Mouse (Mus musculus) kidney, embryonic 15.5 days (tissue): ENCODE results near the gene Dlg4. TPM values are rescaled to one million over a fixed set of nuclear protein-coding genes. Genes with fewer than 3 reads are reported as not detected.

Experiments used
- ATAC-seq: fragments of 200-750 bp; cut with Nextera tagmentation; replicated peaks from 2 replicates; pipeline ENCODE4 v1.8.0; 2017; ENCODE audit warnings: moderate TSS enrichment; ENCODE audit not compliant: low FRiP score
- H3K27ac ChIP-seq: fragments of 300-500 bp; sonication (generic); 2 replicates; pipeline ENCODE4 v1.5.1; 2015; ENCODE audit warnings: mild to moderate bottlenecking, inconsistent platforms
- H3K27me3 ChIP-seq: fragments of 300-500 bp; sonication (generic); 2 replicates; pipeline ENCODE4 v1.6.1; 2015; ENCODE audit warnings: inconsistent platforms
- H3K36me3 ChIP-seq: fragments of 300-500 bp; sonication (generic); 2 replicates; pipeline ENCODE4 v1.6.1; 2015; ENCODE audit warnings: inconsistent platforms
- H3K4me1 ChIP-seq: fragments of 300-500 bp; sonication (generic); 2 replicates; pipeline ENCODE4 v1.6.1; 2015; ENCODE audit warnings: inconsistent platforms
- H3K4me2 ChIP-seq: fragments of 300-500 bp; sonication (generic); 2 replicates; pipeline ENCODE4 v1.6.1; 2015; ENCODE audit warnings: moderate library complexity, mild to moderate bottlenecking, inconsistent platforms
- H3K4me3 ChIP-seq: fragments of 300-500 bp; sonication (generic); replicated peaks from 2 replicates; pipeline ENCODE4 v1.5.1; 2015; ENCODE audit warnings: mild to moderate bottlenecking, inconsistent platforms
- H3K9ac ChIP-seq: fragments of 300-500 bp; sonication (generic); 2 replicates; pipeline ENCODE4 v1.6.1; 2015; ENCODE audit warnings: mild to moderate bottlenecking, inconsistent platforms
- H3K9me3 ChIP-seq: fragments of 300-500 bp; sonication (generic); replicated peaks from 2 replicates; pipeline ENCODE4 v1.6.1; 2016; ENCODE audit warnings: inconsistent platforms
- WGBS: fragments of 180-500 bp; shearing (Covaris S2); methylation state at CpG from one replicate; pipeline ENCODE4 v1.1.7; 2015; ENCODE audit warnings: mixed read lengths; 5-methylcytosine and 5-hydroxymethylcytosine counted together
- polyA plus RNA-seq: library from polyadenylated mRNA; unstranded; fragments of >200 nt; fragmentation: Nextera tagmentation; extraction: Ambion mirVana; gene quantifications from 2 replicates; pipeline ENCODE4 v1.2.1, GENCODE M21; 2015

Dlg4 gene
- polyA plus RNA-seq, 1 experiment from 2014 or later, result 15.2 TPM

GRCm38 (mm10) chr11:69998567-69999491, 17.9 kb upstream of the Dlg4 start:
- peaks cover 61% of the 10 kb centered on the region for H3K4me1 ChIP-seq
- no peak overlapping the region for H3K4me2 ChIP-seq
- WGBS, result 89% methylated on average over 27 of the region's 27 CpGs
- no peak overlapping the region for H3K27ac ChIP-seq
- H3K4me3 ChIP-seq, result no peak overlapping the region; the same call in 1 of the 2 replicates
- H3K9me3 ChIP-seq, result no peaks in the 10 kb centered on the region
- H3K27me3 ChIP-seq, result no peaks in the 10 kb centered on the region
- no peak for ATAC-seq
- no peak overlapping the region for H3K9ac ChIP-seq
- peaks cover 36% of the 10 kb centered on the region for H3K36me3 ChIP-seq

GRCm38 (mm10) chr11:69999666-70000065, 17.1 kb upstream of the Dlg4 start:
- peak overlapping the region; percentile 88; the same call in 1 of the 2 replicates for H3K4me3 ChIP-seq
- peak overlapping the region; percentile 99 for H3K27ac ChIP-seq
- H3K36me3 ChIP-seq, result peaks cover 30% of the 10 kb centered on the region
- no peak overlapping the region for H3K9ac ChIP-seq
- peaks cover 60% of the 10 kb centered on the region for H3K4me1 ChIP-seq
- peak overlapping the region; percentile 81; the same call in 1 of the 2 replicates for H3K4me2 ChIP-seq
- no peaks in the 10 kb centered on the region for H3K9me3 ChIP-seq
- no peak for ATAC-seq
- no peaks in the 10 kb centered on the region for H3K27me3 ChIP-seq
- WGBS, result 63% methylated on average over 8 of the region's 8 CpGs

GRCm38 (mm10) chr11:70000396-70000898, 16.3 kb upstream of the Dlg4 start, which contains the start of gene Dvl2:
Dvl2 (plus strand) TSS chr11:70000595.
- H3K4me2 ChIP-seq, result peak within 1 kb of the TSS; percentile 81

GRCm38 (mm10) chr11:70001159-70001558, 15.6 kb upstream of the Dlg4 start:
- Histone ChIP-seq H3K9me3 (no peaks in the 10 kb centered on the region), H3K27ac (peak overlapping the region; percentile 99), H3K9ac (peak overlapping the region; percentile 88), H3K4me2 (peak overlapping the region; percentile 81), H3K36me3 (peaks cover 43% of the 10 kb centered on the region), H3K27me3 (no peaks in the 10 kb centered on the region), H3K4me3 (peak overlapping the region; percentile 88), H3K4me1 (peaks cover 58% of the 10 kb centered on the region)
- ATAC-seq, result no peak
- 13% methylated on average over 8 of the region's 8 CpGs for WGBS

More at GRCm38 (mm10) chr11:70000396-70000898, 16.3 kb upstream of the Dlg4 start, which contains the start of gene Dvl2:
- Histone ChIP-seq H3K4me1 (peaks cover 58% of the 10 kb centered on the region), H3K27me3 (no peaks in the 10 kb centered on the region), H3K36me3 (peaks cover 36% of the 10 kb centered on the region), H3K9ac (peak within 1 kb of the TSS; percentile 88), H3K27ac (peak within 1 kb of the TSS; percentile 99), H3K9me3 (no peaks in the 10 kb centered on the region), H3K4me3 (peak within 1 kb of the TSS; percentile 88)
- peak; percentile 44 for ATAC-seq
- WGBS, result under 1% methylated on average over 47 of the region's 48 CpGs

GRCm38 (mm10) chr11:70001865-70002264, 14.9 kb upstream of the Dlg4 start:
- Histone ChIP-seq H3K27ac (no peak overlapping the region), H3K4me1 (peaks cover 58% of the 10 kb centered on the region), H3K27me3 (no peaks in the 10 kb centered on the region), H3K9me3 (no peaks in the 10 kb centered on the region), H3K36me3 (peaks cover 50% of the 10 kb centered on the region), H3K4me2 (peak overlapping the region; percentile 81), H3K4me3 (peak overlapping the region; percentile 88), H3K9ac (peak overlapping the region; percentile 88; the same call in 1 of the 2 replicates)
- no peak for ATAC-seq

GRCm38 (mm10) chr11:70002471-70002870, 14.3 kb upstream of the Dlg4 start:
- Histone ChIP-seq H3K4me1 (peaks cover 55% of the 10 kb centered on the region), H3K36me3 (peaks cover 56% of the 10 kb centered on the region), H3K27ac (no peak overlapping the region), H3K4me3 (peak overlapping the region; percentile 88; the same call in 1 of the 2 replicates), H3K9me3 (no peaks in the 10 kb centered on the region), H3K4me2 (peak overlapping the region; percentile 81), H3K27me3 (no peaks in the 10 kb centered on the region), H3K9ac (no peak overlapping the region)
- 90% methylated on average over 2 of the region's 2 CpGs for WGBS
- ATAC-seq, result no peak

- no peaks in the 10 kb centered on the region for H3K9me3 ChIP-seq
- peaks cover 61% of the 10 kb centered on the region for H3K36me3 ChIP-seq
- no peak overlapping the region for H3K27ac ChIP-seq
- H3K4me2 ChIP-seq, result no peak overlapping the region
- 64% methylated on average over 5 of the region's 5 CpGs for WGBS
- no peak overlapping the region for H3K9ac ChIP-seq
- peaks cover 30% of the 10 kb centered on the region for H3K4me1 ChIP-seq
- H3K4me3 ChIP-seq, result no peak overlapping the region; the same call in 1 of the 2 replicates
- ATAC-seq, result no peak
- H3K27me3 ChIP-seq, result no peaks in the 10 kb centered on the region
These were observed 11.2 kb upstream of the Dlg4 start for GRCm38 (mm10) chr11:70005521-70005920.

- ATAC-seq, result no peak
- Histone ChIP-seq H3K9ac (no peak overlapping the region), H3K4me1 (peaks cover 16% of the 10 kb centered on the region), H3K9me3 (no peaks in the 10 kb centered on the region), H3K27me3 (no peaks in the 10 kb centered on the region), H3K4me3 (no peak overlapping the region), H3K36me3 (peaks cover 90% of the 10 kb centered on the region), H3K4me2 (no peak overlapping the region), H3K27ac (no peak overlapping the region)
- WGBS, result 78% methylated on average over 6 of the region's 6 CpGs
These were observed 6.7 kb upstream of the Dlg4 start for GRCm38 (mm10) chr11:70010033-70010432.

GRCm38 (mm10) chr11:70010548-70010947, 6.2 kb upstream of the Dlg4 start:
- Histone ChIP-seq H3K27me3 (no peaks in the 10 kb centered on the region), H3K9me3 (no peaks in the 10 kb centered on the region), H3K36me3 (peaks cover 85% of the 10 kb centered on the region), H3K27ac (no peak overlapping the region), H3K9ac (no peak overlapping the region), H3K4me2 (no peak overlapping the region), H3K4me3 (no peak overlapping the region), H3K4me1 (peaks cover 20% of the 10 kb centered on the region)
- no peak for ATAC-seq
- 82% methylated on average over 12 of the region's 12 CpGs for WGBS

- 86% methylated on average over 10 of the region's 10 CpGs for WGBS
- Histone ChIP-seq H3K27ac (no peak overlapping the region), H3K4me2 (no peak overlapping the region), H3K4me3 (no peak overlapping the region), H3K4me1 (peaks cover 22% of the 10 kb centered on the region), H3K9ac (no peak overlapping the region), H3K9me3 (no peaks in the 10 kb centered on the region), H3K36me3 (peaks cover 81% of the 10 kb centered on the region), H3K27me3 (no peaks in the 10 kb centered on the region)
- no peak for ATAC-seq
These were observed 5.8 kb upstream of the Dlg4 start for GRCm38 (mm10) chr11:70010961-70011360.

- peaks cover 62% of the 10 kb centered on the region for H3K36me3 ChIP-seq
- WGBS, result 87% methylated on average over 9 of the region's 9 CpGs
These were observed 3.8 kb upstream of the Dlg4 start for GRCm38 (mm10) chr11:70012931-70013330.

GRCm38 (mm10) chr11:70013408-70013807, 3.3 kb upstream of the Dlg4 start:
- ATAC-seq, result no peak
- Histone ChIP-seq H3K9ac (no peak overlapping the region), H3K4me3 (no peak overlapping the region), H3K27ac (no peak overlapping the region), H3K36me3 (peaks cover 57% of the 10 kb centered on the region), H3K9me3 (no peaks in the 10 kb centered on the region), H3K27me3 (no peaks in the 10 kb centered on the region), H3K4me1 (peaks cover 39% of the 10 kb centered on the region), H3K4me2 (no peak overlapping the region)
- WGBS, result 91% methylated on average over 3 of the region's 3 CpGs

More at GRCm38 (mm10) chr11:70012931-70013330, 3.8 kb upstream of the Dlg4 start:
- peaks cover 36% of the 10 kb centered on the region for H3K4me1 ChIP-seq
- no peak overlapping the region for H3K4me3 ChIP-seq
- ATAC-seq, result no peak
- no peak overlapping the region for H3K4me2 ChIP-seq
- no peaks in the 10 kb centered on the region for H3K27me3 ChIP-seq
- H3K27ac ChIP-seq, result no peak overlapping the region
- H3K9me3 ChIP-seq, result no peaks in the 10 kb centered on the region
- H3K9ac ChIP-seq, result no peak overlapping the region
